Mouse (Mus musculus): ENCODE measurements around the gene Fam107a. TPM values are rescaled to one million over a fixed set of nuclear protein-coding genes. Genes with fewer than 3 reads are reported as not detected.
"Not testable (repeated sequence)": the region's sequence is repeated elsewhere in the genome, so short reads cannot be mapped to it uniquely, and the experiment has no call there.

The Fam107a gene
- polyA plus RNA-seq, 1 experiment from 2014 or later = not detected

GRCm38 (mm10) chr14:8304082-8304481 is 13.7 kb downstream of the Fam107a start:
- Histone ChIP-seq H3K4me3 (ENCODE audit: inconsistent target) (no peak overlapping the region), H3K27ac (no peak overlapping the region), H3K36me3 (ENCODE audit: inconsistent target) (no peaks in the 10 kb centered on the region), H3K79me2 (ENCODE audit: inconsistent target) (no peaks in the 10 kb centered on the region)

- H3K36me3 ChIP-seq (ENCODE audit: inconsistent target) = no peaks in the 10 kb centered on the region
- no peaks in the 10 kb centered on the region for H3K79me2 ChIP-seq (ENCODE audit: inconsistent target)
- WGBS (ENCODE audit: missing documents) = 71% methylated on average over 10 of the region's 10 CpGs
- no peak overlapping the region for H3K4me3 ChIP-seq (ENCODE audit: inconsistent target)
- H3K27ac ChIP-seq = no peak overlapping the region
These were observed 15.1 kb downstream of the Fam107a start for GRCm38 (mm10) chr14:8302687-8303086.

GRCm38 (mm10) chr14:8300281-8300680 is 17.5 kb downstream of the Fam107a start:
- no peaks in the 10 kb centered on the region for H3K36me3 ChIP-seq (ENCODE audit: inconsistent target)
- no peaks in the 10 kb centered on the region for H3K79me2 ChIP-seq (ENCODE audit: inconsistent target)
- 31% methylated on average over 8 of the region's 8 CpGs for WGBS (ENCODE audit: missing documents)
- H3K27ac ChIP-seq = no peak overlapping the region
- no peak overlapping the region for H3K4me3 ChIP-seq (ENCODE audit: inconsistent target)

GRCm38 (mm10) chr14:8297889-8298293 is 19.9 kb downstream of the Fam107a start:
- Histone ChIP-seq H3K36me3 (ENCODE audit: inconsistent target) (no peaks in the 10 kb centered on the region), H3K27ac (no peak overlapping the region), H3K79me2 (ENCODE audit: inconsistent target) (no peaks in the 10 kb centered on the region), H3K4me3 (ENCODE audit: inconsistent target) (no peak overlapping the region)
- 65% methylated on average over 5 of the region's 5 CpGs for WGBS (ENCODE audit: missing documents)

GRCm38 (mm10) chr14:8294257-8294656 is 23.6 kb downstream of the Fam107a start:
- Histone ChIP-seq H3K36me3 (ENCODE audit: inconsistent target) (no peaks in the 10 kb centered on the region), H3K79me2 (ENCODE audit: inconsistent target) (no peaks in the 10 kb centered on the region), H3K4me3 (ENCODE audit: inconsistent target) (no peak overlapping the region), H3K27ac (no peak overlapping the region)
- 92% methylated on average over 1 of the region's 1 CpGs for WGBS (ENCODE audit: missing documents)

- H3K27ac ChIP-seq = not testable (repeated sequence)
- WGBS (ENCODE audit: missing documents) = 81% methylated on average over 5 of the region's 5 CpGs
These were observed 31.2 kb downstream of the Fam107a start for GRCm38 (mm10) chr14:8286595-8286994.

GRCm38 (mm10) chr14:8283784-8284183 is 34.0 kb downstream of the Fam107a start:
- Histone ChIP-seq H3K27ac (no peak overlapping the region), H3K36me3 (ENCODE audit: inconsistent target) (no peaks in the 10 kb centered on the region), H3K4me3 (ENCODE audit: inconsistent target) (no peak overlapping the region), H3K79me2 (ENCODE audit: inconsistent target) (no peaks in the 10 kb centered on the region)

More at GRCm38 (mm10) chr14:8286595-8286994, 31.2 kb downstream of the Fam107a start:
- H3K36me3 ChIP-seq (ENCODE audit: inconsistent target); H3K4me3 ChIP-seq (ENCODE audit: inconsistent target); H3K79me2 ChIP-seq (ENCODE audit: inconsistent target): not testable (repeated sequence)

GRCm38 (mm10) chr14:8271281-8271680 is 46.5 kb downstream of the Fam107a start:
- H3K36me3 ChIP-seq (ENCODE audit: inconsistent target); H3K4me3 ChIP-seq (ENCODE audit: inconsistent target); H3K27ac ChIP-seq; H3K79me2 ChIP-seq (ENCODE audit: inconsistent target): not testable (repeated sequence)
- WGBS (ENCODE audit: missing documents) = 88% methylated on average over 8 of the region's 8 CpGs

GRCm38 (mm10) chr14:8264378-8264777 is 53.4 kb downstream of the Fam107a start:
- WGBS (ENCODE audit: missing documents) = 100% methylated on average over 1 of the region's 1 CpGs
- H3K36me3 ChIP-seq (ENCODE audit: inconsistent target) = no peaks in the 10 kb centered on the region
- no peak overlapping the region for H3K27ac ChIP-seq
- no peaks in the 10 kb centered on the region for H3K79me2 ChIP-seq (ENCODE audit: inconsistent target)
- no peak overlapping the region for H3K4me3 ChIP-seq (ENCODE audit: inconsistent target)

- Histone ChIP-seq H3K79me2 (ENCODE audit: inconsistent target) (no peaks in the 10 kb centered on the region), H3K27ac (no peak overlapping the region), H3K36me3 (ENCODE audit: inconsistent target) (no peaks in the 10 kb centered on the region), H3K4me3 (ENCODE audit: inconsistent target) (no peak overlapping the region)
- WGBS (ENCODE audit: missing documents) = 83% methylated on average over 1 of the region's 1 CpGs
These were observed 55.6 kb downstream of the Fam107a start for GRCm38 (mm10) chr14:8262242-8262641.

GRCm38 (mm10) chr14:8260214-8260613 is 57.6 kb downstream of the Fam107a start:
- Histone ChIP-seq H3K27ac (no peak overlapping the region), H3K4me3 (ENCODE audit: inconsistent target) (no peak overlapping the region), H3K36me3 (ENCODE audit: inconsistent target) (no peaks in the 10 kb centered on the region), H3K79me2 (ENCODE audit: inconsistent target) (no peaks in the 10 kb centered on the region)
- 87% methylated on average over 5 of the region's 5 CpGs for WGBS (ENCODE audit: missing documents)

- 87% methylated on average over 3 of the region's 3 CpGs for WGBS (ENCODE audit: missing documents)
- Histone ChIP-seq H3K36me3 (ENCODE audit: inconsistent target) (no peaks in the 10 kb centered on the region), H3K4me3 (ENCODE audit: inconsistent target) (no peak within 1 kb of the TSS), H3K79me2 (ENCODE audit: inconsistent target) (no peaks in the 10 kb centered on the region), H3K27ac (no peak within 1 kb of the TSS)
These were observed 58.7 kb downstream of the Fam107a start, which contains the start of gene Acox2 for GRCm38 (mm10) chr14:8259166-8259565. TSS of gene Acox2 (minus strand) at chr14:8259353.

- WGBS (ENCODE audit: missing documents) = 42% methylated on average over 3 of the region's 3 CpGs
- no peaks in the 10 kb centered on the region for H3K79me2 ChIP-seq (ENCODE audit: inconsistent target)
- H3K4me3 ChIP-seq (ENCODE audit: inconsistent target) = no peak overlapping the region
- H3K27ac ChIP-seq = no peak overlapping the region
- no peaks in the 10 kb centered on the region for H3K36me3 ChIP-seq (ENCODE audit: inconsistent target)
These were observed 59.1 kb downstream of the Fam107a start for GRCm38 (mm10) chr14:8258752-8259151.

- no peak overlapping the region for H3K27ac ChIP-seq
- H3K4me3 ChIP-seq (ENCODE audit: inconsistent target) = no peak overlapping the region
- WGBS (ENCODE audit: missing documents) = 36% methylated on average over 3 of the region's 3 CpGs
- no peaks in the 10 kb centered on the region for H3K36me3 ChIP-seq (ENCODE audit: inconsistent target)
- no peaks in the 10 kb centered on the region for H3K79me2 ChIP-seq (ENCODE audit: inconsistent target)
These were observed 59.5 kb downstream of the Fam107a start for GRCm38 (mm10) chr14:8258335-8258627.

- 82% methylated on average over 7 of the region's 7 CpGs for WGBS (ENCODE audit: missing documents)
- Histone ChIP-seq H3K36me3 (ENCODE audit: inconsistent target) (no peaks in the 10 kb centered on the region), H3K27ac (no peak overlapping the region), H3K79me2 (ENCODE audit: inconsistent target) (no peaks in the 10 kb centered on the region), H3K4me3 (ENCODE audit: inconsistent target) (no peak overlapping the region)
These were observed 60.1 kb downstream of the Fam107a start for GRCm38 (mm10) chr14:8257521-8258334.

- H3K79me2 ChIP-seq (ENCODE audit: inconsistent target) = no peaks in the 10 kb centered on the region
- 93% methylated on average over 5 of the region's 5 CpGs for WGBS (ENCODE audit: missing documents)
- H3K27ac ChIP-seq = no peak overlapping the region
- H3K4me3 ChIP-seq (ENCODE audit: inconsistent target) = no peak overlapping the region
- H3K36me3 ChIP-seq (ENCODE audit: inconsistent target) = no peaks in the 10 kb centered on the region
These were observed 60.9 kb downstream of the Fam107a start for GRCm38 (mm10) chr14:8256881-8257280.
